Mouse (Mus musculus) frontal cortex, postnatal 36 days (tissue): ENCODE measurements around the gene Pcdh15.

ENCODE experiments used
- DNase-seq, 2 experiments: peaks; one replicate each; pipeline ENCODE4 v3.0.0; 2022; ENCODE audit warnings: low spot score in 2 of 2

Pcdh15 gene

GRCm38 (mm10) chr10:73379001-73379400 lies 279.9 kb downstream of the Pcdh15 start:
- no peak for DNase-seq

GRCm38 (mm10) chr10:73384003-73384402 lies 284.9 kb downstream of the Pcdh15 start:
- no peak for DNase-seq

GRCm38 (mm10) chr10:73400426-73400825 lies 301.3 kb downstream of the Pcdh15 start:
- no peak for DNase-seq

- DNase-seq: no peak
Measured at GRCm38 (mm10) chr10:73425408-73425807, 326.3 kb downstream of the Pcdh15 start.

- DNase-seq: peak in 1 of 2 experiments; percentile 10
Measured at GRCm38 (mm10) chr10:73431345-73431744, 332.2 kb downstream of the Pcdh15 start.

GRCm38 (mm10) chr10:73484082-73484481 lies 384.9 kb downstream of the Pcdh15 start:
- no peak for DNase-seq

- DNase-seq: no peak
Measured at GRCm38 (mm10) chr10:73491654-73492053, 392.5 kb downstream of the Pcdh15 start.

- DNase-seq: no peak
Measured at GRCm38 (mm10) chr10:73514846-73515245, 415.7 kb downstream of the Pcdh15 start.

GRCm38 (mm10) chr10:73515742-73516141 lies 416.6 kb downstream of the Pcdh15 start:
- peak; percentile 3 to 12 for DNase-seq

- no peak for DNase-seq
Measured at GRCm38 (mm10) chr10:73519438-73519837, 420.3 kb downstream of the Pcdh15 start.

- peak; percentile 14 to 17 for DNase-seq
Measured at GRCm38 (mm10) chr10:73552831-73553230, 453.7 kb downstream of the Pcdh15 start.

GRCm38 (mm10) chr10:73564216-73564615 lies 465.1 kb downstream of the Pcdh15 start:
- peak; percentile 47 to 75 for DNase-seq

GRCm38 (mm10) chr10:73574711-73575297 lies 475.7 kb downstream of the Pcdh15 start:
- no peak for DNase-seq

- no peak for DNase-seq
Measured at GRCm38 (mm10) chr10:73667501-73667900, 568.4 kb downstream of the Pcdh15 start.

GRCm38 (mm10) chr10:73700519-73701286 lies 601.6 kb downstream of the Pcdh15 start:
- DNase-seq: no peak

GRCm38 (mm10) chr10:73725566-73726240 lies 626.6 kb downstream of the Pcdh15 start:
- no peak for DNase-seq

- DNase-seq: no peak
Measured at GRCm38 (mm10) chr10:73733246-73733645, 634.1 kb downstream of the Pcdh15 start.

GRCm38 (mm10) chr10:73749021-73749420 lies 649.9 kb downstream of the Pcdh15 start:
- DNase-seq: no peak

- no peak for DNase-seq
Measured at GRCm38 (mm10) chr10:73753876-73754275, 654.7 kb downstream of the Pcdh15 start.

GRCm38 (mm10) chr10:73782945-73783344 lies 683.8 kb downstream of the Pcdh15 start:
- DNase-seq: no peak

GRCm38 (mm10) chr10:73788163-73788562 lies 689.0 kb downstream of the Pcdh15 start:
- no peak for DNase-seq

- DNase-seq: no peak
Measured at GRCm38 (mm10) chr10:73805069-73805468, 705.9 kb downstream of the Pcdh15 start.

- DNase-seq: no peak
Measured at GRCm38 (mm10) chr10:73812311-73812710, 713.2 kb downstream of the Pcdh15 start.
